ENCODE assay signal across 27 mouse cellular contexts in genomic region chr3:151931656-151932055, GRCm38 (mm10).
"Had no signal": no experiment of that assay in that cellular context is flagged by ENCODE, and none has a peak within 500 bp of the region (broad histone marks: within the 10 kb centered on the region; RNA-seq: fewer than 3 reads in every experiment).

No protein-coding gene starts in this region.

- DNase-seq: gastrocnemius, adult 2 months; gastrocnemius, postnatal 10 days; gastrocnemius, postnatal 25 days; heart, adult 18-20 months; heart, postnatal 14 days; heart, postnatal 36 days; kidney, adult 18-20 months; kidney, adult 8-10 months; kidney, postnatal 14 days; kidney, postnatal 36 days; layer of hippocampus, adult 9-11 months; layer of hippocampus, postnatal 36 days; left cerebral cortex, postnatal 4 days; liver; liver, embryonic 13.5 days had no signal

- H3K27me3 ChIP-seq: heart, embryonic 13.5 days; heart, embryonic 15.5 days; hindbrain, embryonic 12.5 days; intestine, embryonic 15.5 days; limb, embryonic 12.5 days; liver, embryonic 13.5 days; liver, embryonic 15.5 days had no signal

- H3K4me1 ChIP-seq: heart, embryonic 13.5 days; heart, embryonic 15.5 days; hindbrain, embryonic 12.5 days; intestine, embryonic 15.5 days; limb, embryonic 12.5 days; liver, embryonic 13.5 days; liver, embryonic 15.5 days had no signal

- ATAC-seq: hindbrain, embryonic 16.5 days; inflammation-experienced regulatory T-cells, adult 6 months; intestine, embryonic 15.5 days; intestine, postnatal 0 days had no signal

- H3K36me3 ChIP-seq: heart, embryonic 10.5 days; heart, embryonic 15.5 days; hindbrain, embryonic 12.5 days; intestine, embryonic 15.5 days; limb, embryonic 12.5 days; liver, embryonic 13.5 days; liver, embryonic 15.5 days had no signal

- H3K27ac ChIP-seq: gastrocnemius, adult 2 months; heart, embryonic 10.5 days; heart, embryonic 13.5 days; heart, embryonic 15.5 days; hindbrain, embryonic 12.5 days; hindbrain, embryonic 14.5 days; intestine, embryonic 15.5 days; limb, embryonic 12.5 days; liver, embryonic 13.5 days; liver, embryonic 15.5 days had no signal

- H3K9me3 ChIP-seq: heart, embryonic 15.5 days; hindbrain, embryonic 12.5 days; intestine, embryonic 15.5 days; liver, embryonic 13.5 days; liver, embryonic 15.5 days had no signal

- H3K4me2 ChIP-seq: heart, embryonic 13.5 days; heart, embryonic 15.5 days; hindbrain, embryonic 12.5 days; hindbrain, embryonic 14.5 days; intestine, embryonic 15.5 days; limb, embryonic 12.5 days; liver, embryonic 11.5 days; liver, embryonic 13.5 days; liver, embryonic 15.5 days had no signal

- H3K9ac ChIP-seq: heart, embryonic 13.5 days; heart, embryonic 15.5 days; hindbrain, embryonic 12.5 days; hindbrain, embryonic 14.5 days; intestine, embryonic 15.5 days; limb, embryonic 12.5 days; liver, embryonic 13.5 days; liver, embryonic 15.5 days had no signal

- H3K4me3 ChIP-seq: gastrocnemius, adult 2 months; heart, embryonic 10.5 days; heart, embryonic 13.5 days; heart, embryonic 15.5 days; hindbrain, embryonic 12.5 days; intestine, embryonic 15.5 days; limb, embryonic 12.5 days; liver, embryonic 13.5 days; liver, embryonic 15.5 days had no signal
